Mouse (Mus musculus) midbrain, embryonic 11.5 days (tissue): Measurements from ENCODE around the gene Thbs3. TPM values are rescaled to one million over a fixed set of nuclear protein-coding genes. Genes with fewer than 3 reads are reported as not detected.
A peak's percentile ranks its signal among the peaks of the same experiment; 100 is the strongest.

Experiments used
- ATAC-seq: fragments of 200-750 bp; cut with Nextera tagmentation; 2 replicates; pipeline ENCODE4 v1.8.0; 2017; ENCODE audit warnings: moderate TSS enrichment, moderate library complexity; ENCODE audit not compliant: low FRiP score
- DNase-seq: peaks from one replicate; pipeline ENCODE4 v3.0.0; 2015; ENCODE audit warnings: low spot score; ENCODE audit errors: missing footprints
- H3K27ac ChIP-seq: fragments of 300-500 bp; sonication (generic); 2 replicates; pipeline ENCODE4 v1.5.1; 2014; ENCODE audit warnings: low read depth, low read length
- H3K27me3 ChIP-seq: fragments of 300-500 bp; sonication (generic); 2 replicates; pipeline ENCODE4 v1.6.1; 2014; ENCODE audit warnings: mild to moderate bottlenecking, low read length, moderate library complexity, mixed read lengths; ENCODE audit not compliant: control insufficient read depth, insufficient read depth
- H3K36me3 ChIP-seq: fragments of 300-500 bp; sonication (generic); 2 replicates; pipeline ENCODE4 v1.6.1; 2014; ENCODE audit warnings: mild to moderate bottlenecking, low read length, moderate library complexity, mixed read lengths; ENCODE audit not compliant: control insufficient read depth, insufficient read depth
- H3K4me1 ChIP-seq: fragments of 300-500 bp; sonication (generic); 2 replicates; pipeline ENCODE4 v1.6.1; 2014; ENCODE audit warnings: low read length; ENCODE audit not compliant: control insufficient read depth, insufficient read depth
- H3K4me2 ChIP-seq: fragments of 300-500 bp; sonication (generic); 2 replicates; pipeline ENCODE4 v1.6.1; 2014; ENCODE audit warnings: mild to moderate bottlenecking, moderate library complexity
- H3K4me3 ChIP-seq: fragments of 300-500 bp; sonication (generic); 2 replicates; pipeline ENCODE4 v1.5.1; 2014; ENCODE audit warnings: low read depth, low read length
- H3K9ac ChIP-seq: fragments of 300-500 bp; sonication (generic); 2 replicates; pipeline ENCODE4 v1.6.1; 2014; ENCODE audit warnings: low read length
- H3K9me3 ChIP-seq: fragments of 300-500 bp; sonication (generic); 2 replicates; pipeline ENCODE4 v1.6.1; 2016; ENCODE audit warnings: low read length; ENCODE audit not compliant: control insufficient read depth
- WGBS: fragments of 180-500 bp; shearing (Covaris S2); extraction: QIAGEN DNeasy Blood & Tissue Kit; methylation state at CpG from one replicate; pipeline ENCODE4 v1.1.7; 2014; 5-methylcytosine and 5-hydroxymethylcytosine counted together
- microRNA counts: library from miRNA; unstranded; fragments of <30 nt; microRNA quantifications from one replicate; lab custom pipeline; 2015
- microRNA-seq: library from miRNA; unstranded; fragments of <30 nt; microRNA quantifications from one replicate; pipeline ENCODE4, GENCODE M21; 2017
- polyA plus RNA-seq: library from polyadenylated mRNA; unstranded; fragments of >200 nt; fragmentation: Nextera tagmentation; extraction: Ambion mirVana; gene quantifications from 2 replicates; pipeline ENCODE4 v1.2.1, GENCODE M21; 2014

Gene Thbs3
- polyA plus RNA-seq, 1 experiment from 2014 or later: 55.8 TPM

- Histone ChIP-seq H3K9me3 (no peaks in the 10 kb centered on the region), H3K9ac (no peak overlapping the region), H3K4me2 (no peak overlapping the region), H3K4me1 (peaks cover 12% of the 10 kb centered on the region), H3K4me3 (no peak overlapping the region), H3K36me3 (no peaks in the 10 kb centered on the region), H3K27ac (no peak overlapping the region), H3K27me3 (no peaks in the 10 kb centered on the region)
- DNase-seq (no peak), ATAC-seq (no peak)
- 75% methylated on average over 10 of the region's 10 CpGs for WGBS
Measured at GRCm38 (mm10) chr3:89262417-89262816, 47.4 kb downstream of the Thbs3 start.

- peak overlapping the region; percentile 74 for H3K4me3 ChIP-seq
- peak overlapping the region; percentile 97 for H3K4me2 ChIP-seq
- WGBS: under 1% methylated on average over 20 of the region's 20 CpGs
- H3K27ac ChIP-seq: no peak overlapping the region; the same call in 1 of the 2 replicates
- H3K27me3 ChIP-seq: no peaks in the 10 kb centered on the region
- no peaks in the 10 kb centered on the region for H3K36me3 ChIP-seq
- DNase-seq: peak; percentile 97
- peak overlapping the region; percentile 80 for H3K9ac ChIP-seq
- ATAC-seq: peak; percentile 89
- no peaks in the 10 kb centered on the region for H3K9me3 ChIP-seq
- peaks cover 20% of the 10 kb centered on the region for H3K4me1 ChIP-seq
Measured at GRCm38 (mm10) chr3:89266439-89266893, 51.5 kb downstream of the Thbs3 start.

DNA sequence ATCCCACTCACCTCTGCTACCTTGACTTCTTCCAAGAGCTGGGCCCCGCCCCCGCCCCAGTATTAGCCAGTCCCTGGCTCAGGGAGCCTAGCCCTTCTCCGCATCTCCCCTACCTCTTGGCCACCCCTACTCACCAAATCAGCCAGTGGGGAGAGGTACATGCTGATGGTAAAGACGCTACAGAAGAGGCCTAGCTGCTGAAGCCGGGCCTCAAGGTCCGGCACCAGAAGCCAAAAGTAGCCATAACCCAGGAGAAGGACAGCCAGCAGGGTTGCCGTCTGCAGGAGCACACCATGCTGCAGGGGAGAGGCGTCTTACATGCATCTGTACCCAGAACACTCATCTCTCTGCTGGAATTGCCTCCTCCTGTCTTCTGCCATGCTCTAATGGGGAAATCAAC, 53.9 kb downstream of the Thbs3 start:
- no peak overlapping the region for H3K4me2 ChIP-seq
- DNase-seq (no peak), ATAC-seq (no peak)
- peaks cover 20% of the 10 kb centered on the region for H3K4me1 ChIP-seq
- no peak overlapping the region for H3K9ac ChIP-seq
- 43% methylated on average over 8 of the region's 8 CpGs for WGBS
- H3K4me3 ChIP-seq: no peak overlapping the region
- no peaks in the 10 kb centered on the region for H3K9me3 ChIP-seq
- no peak overlapping the region for H3K27ac ChIP-seq
- H3K27me3 ChIP-seq: no peaks in the 10 kb centered on the region
- H3K36me3 ChIP-seq: no peaks in the 10 kb centered on the region

DNA sequence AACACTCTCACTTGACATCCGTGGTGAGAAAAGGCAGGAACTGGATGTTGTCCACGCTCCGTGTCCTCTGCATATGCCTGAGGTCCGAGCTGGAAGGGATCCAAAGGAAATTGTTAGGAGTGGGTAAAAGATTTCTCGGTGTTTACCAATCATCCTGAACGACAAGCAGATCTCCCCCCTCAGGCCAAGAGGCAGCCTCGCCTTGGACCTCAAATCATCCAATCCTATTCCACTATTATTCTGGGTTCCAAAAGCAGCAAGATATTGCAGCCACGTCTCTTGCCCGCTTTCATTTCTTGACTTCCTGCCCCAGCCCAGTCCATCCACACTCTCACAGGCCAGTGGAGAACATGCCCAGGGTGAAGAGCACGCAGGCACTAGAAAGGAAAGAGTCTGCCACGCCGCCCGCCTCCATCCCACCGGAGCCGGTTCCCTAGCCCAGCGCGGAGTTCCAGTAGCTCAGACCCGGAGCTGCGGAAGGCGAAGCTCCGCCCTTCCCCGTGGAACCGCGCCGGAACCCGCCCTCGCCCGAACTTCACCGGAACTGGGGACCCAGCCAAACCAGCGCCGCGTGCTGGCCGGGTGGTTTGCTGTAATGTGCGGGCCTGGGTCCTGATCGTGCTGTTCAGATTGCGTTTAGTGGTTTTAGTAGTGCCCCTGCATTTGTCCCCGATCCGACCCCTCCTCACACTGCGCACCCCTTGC, 55.2 kb downstream of the Thbs3 start, which contains the start of gene Slc50a1:
Gene Slc50a1 (minus strand): TSS at position 520 of the 705 bp plus-strand sequence.
- DNase-seq: peak; percentile 97
- H3K9me3 ChIP-seq: no peaks in the 10 kb centered on the region
- WGBS: 6% methylated on average over 39 of the region's 39 CpGs
- H3K27ac ChIP-seq: no peak within 1 kb of the TSS
- peak within 1 kb of the TSS; percentile 40 for H3K4me3 ChIP-seq
- no peaks in the 10 kb centered on the region for H3K27me3 ChIP-seq
- H3K4me1 ChIP-seq: peaks cover 20% of the 10 kb centered on the region
- ATAC-seq: peak; percentile 57
- H3K36me3 ChIP-seq: no peaks in the 10 kb centered on the region
- H3K4me2 ChIP-seq: peak within 1 kb of the TSS; percentile 68
- H3K9ac ChIP-seq: peak within 1 kb of the TSS; percentile 70

DNA sequence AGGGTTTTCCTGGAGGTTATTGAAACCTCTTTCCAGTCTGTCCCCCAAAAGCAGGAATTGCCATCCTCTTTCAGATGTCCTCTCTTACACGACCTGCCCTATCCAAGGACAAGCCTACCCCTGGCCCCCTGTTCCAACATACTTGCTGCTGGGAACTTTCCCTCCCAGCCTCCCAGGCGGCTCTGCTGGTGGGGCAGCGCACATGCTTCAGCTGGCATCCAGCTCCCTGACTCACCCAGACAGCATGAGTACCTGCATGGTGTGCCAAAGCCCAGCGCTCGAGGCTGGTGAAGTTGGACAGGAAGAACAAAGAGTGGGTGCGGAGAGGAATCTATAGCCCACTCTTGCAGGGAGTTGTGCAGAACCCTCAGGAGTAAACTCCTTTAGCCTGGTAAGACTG, 55.9 kb downstream of the Thbs3 start:
- ATAC-seq (no peak), DNase-seq (no peak)
- Histone ChIP-seq H3K4me1 (peaks cover 19% of the 10 kb centered on the region), H3K27me3 (no peaks in the 10 kb centered on the region), H3K9me3 (no peaks in the 10 kb centered on the region), H3K4me2 (peak overlapping the region; percentile 68), H3K36me3 (no peaks in the 10 kb centered on the region), H3K4me3 (peak overlapping the region; percentile 40; the same call in 1 of the 2 replicates), H3K9ac (peak overlapping the region; percentile 70), H3K27ac (no peak overlapping the region)
- WGBS: 73% methylated on average over 6 of the region's 6 CpGs

- DNase-seq (no peak), ATAC-seq (no peak)
- Histone ChIP-seq H3K9ac (no peak overlapping the region), H3K4me1 (peaks cover 15% of the 10 kb centered on the region), H3K9me3 (no peaks in the 10 kb centered on the region), H3K27me3 (no peaks in the 10 kb centered on the region; the same call in 1 of the 2 replicates), H3K27ac (no peak overlapping the region), H3K36me3 (no peaks in the 10 kb centered on the region), H3K4me3 (no peak overlapping the region), H3K4me2 (no peak overlapping the region)
- 76% methylated on average over 6 of the region's 6 CpGs for WGBS
Measured at GRCm38 (mm10) chr3:89271760-89272159, 56.8 kb downstream of the Thbs3 start.

DNA sequence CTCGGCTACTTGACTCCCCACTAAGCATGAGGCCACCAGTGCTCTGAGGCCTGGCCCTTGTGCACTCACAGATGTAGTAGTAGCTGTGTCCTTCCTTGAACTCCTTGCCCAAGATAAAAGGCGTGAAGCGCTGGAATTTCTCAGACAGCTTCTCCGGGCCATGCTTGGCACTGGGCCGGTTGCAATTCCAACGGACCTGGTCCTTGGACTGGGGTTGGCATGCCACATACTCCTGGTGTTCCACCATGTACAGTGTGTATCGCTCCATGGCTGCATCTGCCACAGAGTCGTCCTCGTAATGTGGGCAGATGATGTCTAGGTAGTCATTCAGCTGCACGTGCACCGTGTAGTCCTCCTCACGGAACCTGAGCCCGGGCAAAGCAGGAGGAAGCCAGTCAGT, 61.1 kb downstream of the Thbs3 start:
- Histone ChIP-seq H3K4me3 (no peak overlapping the region), H3K4me1 (peaks cover 14% of the 10 kb centered on the region), H3K36me3 (no peaks in the 10 kb centered on the region), H3K27me3 (peaks cover 33% of the 10 kb centered on the region), H3K9ac (no peak overlapping the region), H3K9me3 (no peaks in the 10 kb centered on the region), H3K27ac (no peak overlapping the region), H3K4me2 (no peak overlapping the region)
- 93% methylated on average over 13 of the region's 13 CpGs for WGBS
- DNase-seq (no peak), ATAC-seq (no peak)

MicroRNA genes within 50 kb of the gene (microRNA counts, 519-probe panel; counts per million panel counts)
- 5,990 counts per million, percentile 81 among the panel's probes with 10 or more counts for microRNA mmu-miR-92b (lab: Ali Mortazavi, UCI)

Small RNA genes within 50 kb of the gene (microRNA-seq; reads per million reads assigned to microRNA genes)
- 20,320 reads per million, percentile 98 among the genes with 10 or more reads in this experiment for gene Mir92b

Other genes with a start within 250 kb of the Thbs3 start
- gene Rusc1, start 121.9 kb upstream of the Thbs3 start, polyA plus RNA-seq: 25.2 and 28.0 TPM in 2 replicates
- gene Gm43738, start 114.1 kb upstream of the Thbs3 start, polyA plus RNA-seq: not detected in 2 replicates
- 342 TPM in 2 replicates for gene Fdps, start 113.2 kb upstream of the Thbs3 start, polyA plus RNA-seq
- gene Pklr, start 79.0 kb upstream of the Thbs3 start, polyA plus RNA-seq: 1.7 and 2.2 TPM in 2 replicates
- gene Hcn3, start 55.0 kb upstream of the Thbs3 start, polyA plus RNA-seq: 4.5 and 4.7 TPM in 2 replicates
- gene Clk2, start 50.4 kb upstream of the Thbs3 start, polyA plus RNA-seq: 24.1 and 29.5 TPM in 2 replicates
- gene Scamp3, start 37.7 kb upstream of the Thbs3 start, polyA plus RNA-seq: 74.4 and 77.2 TPM in 2 replicates
- 16.5 and 20.2 TPM in 2 replicates for gene Fam189b, start 32.0 kb upstream of the Thbs3 start, polyA plus RNA-seq
- gene Gba, start 12.3 kb upstream of the Thbs3 start, polyA plus RNA-seq: 41.4 and 45.9 TPM in 2 replicates
- gene Mtx1, start 11.9 kb downstream of the Thbs3 start, polyA plus RNA-seq: 174 and 179 TPM in 2 replicates
- gene Muc1, start 13.9 kb downstream of the Thbs3 start, polyA plus RNA-seq: 2.7 and 4.4 TPM in 2 replicates
- 261 and 270 TPM in 2 replicates for gene Krtcap2, start 30.8 kb downstream of the Thbs3 start, polyA plus RNA-seq
- 7.1 and 8.5 TPM in 2 replicates for gene Trim46, start 31.1 kb downstream of the Thbs3 start, polyA plus RNA-seq
- 83.0 and 87.2 TPM in 2 replicates for gene Dpm3, start 44.2 kb downstream of the Thbs3 start, polyA plus RNA-seq
- 33.0 and 34.7 TPM in 2 replicates for gene Slc50a1, start 55.4 kb downstream of the Thbs3 start, polyA plus RNA-seq
- gene Efna1, start 66.0 kb downstream of the Thbs3 start, polyA plus RNA-seq: 12.2 and 12.5 TPM in 2 replicates
- 4.6 and 6.4 TPM in 2 replicates for gene Efna3, start 107.8 kb downstream of the Thbs3 start, polyA plus RNA-seq
- gene Efna4, start 122.8 kb downstream of the Thbs3 start, polyA plus RNA-seq: 15.3 and 17.5 TPM in 2 replicates
- gene Adam15, start 134.8 kb downstream of the Thbs3 start, polyA plus RNA-seq: 17.0 and 18.7 TPM in 2 replicates
- gene Dcst2, start 146.8 kb downstream of the Thbs3 start, polyA plus RNA-seq: 0.33 TPM in 1 of 2 replicates, not detected in the other
- gene Dcst1, start 150.1 kb downstream of the Thbs3 start, polyA plus RNA-seq: 0.23 and 0.40 TPM in 2 replicates
- 0.27 and 0.32 TPM in 2 replicates for gene Zbtb7b, start 179.6 kb downstream of the Thbs3 start, polyA plus RNA-seq
- gene Lenep, start 187.6 kb downstream of the Thbs3 start, polyA plus RNA-seq: 0.52 TPM in 1 of 2 replicates, not detected in the other
- gene Flad1, start 196.7 kb downstream of the Thbs3 start, polyA plus RNA-seq: 25.0 and 25.4 TPM in 2 replicates
- gene Cks1b, start 203.2 kb downstream of the Thbs3 start, polyA plus RNA-seq: 420 and 441 TPM in 2 replicates
- 23.4 and 26.2 TPM in 2 replicates for gene Shc1, start 203.3 kb downstream of the Thbs3 start, polyA plus RNA-seq
- gene Pygo2, start 215.0 kb downstream of the Thbs3 start, polyA plus RNA-seq: 47.2 and 52.5 TPM in 2 replicates
- 7.5 and 8.3 TPM in 2 replicates for gene Pbxip1, start 221.5 kb downstream of the Thbs3 start, polyA plus RNA-seq
- gene Pmvk, start 239.4 kb downstream of the Thbs3 start, polyA plus RNA-seq: 67.1 and 69.7 TPM in 2 replicates